Mouse (Mus musculus): ENCODE data around the gene Sh3d19. TPM values are rescaled to one million over a fixed set of nuclear protein-coding genes. Genes with fewer than 3 reads are reported as not detected.

Sh3d19 gene
- polyA plus RNA-seq, 1 experiment, result 12.5 TPM

DNA sequence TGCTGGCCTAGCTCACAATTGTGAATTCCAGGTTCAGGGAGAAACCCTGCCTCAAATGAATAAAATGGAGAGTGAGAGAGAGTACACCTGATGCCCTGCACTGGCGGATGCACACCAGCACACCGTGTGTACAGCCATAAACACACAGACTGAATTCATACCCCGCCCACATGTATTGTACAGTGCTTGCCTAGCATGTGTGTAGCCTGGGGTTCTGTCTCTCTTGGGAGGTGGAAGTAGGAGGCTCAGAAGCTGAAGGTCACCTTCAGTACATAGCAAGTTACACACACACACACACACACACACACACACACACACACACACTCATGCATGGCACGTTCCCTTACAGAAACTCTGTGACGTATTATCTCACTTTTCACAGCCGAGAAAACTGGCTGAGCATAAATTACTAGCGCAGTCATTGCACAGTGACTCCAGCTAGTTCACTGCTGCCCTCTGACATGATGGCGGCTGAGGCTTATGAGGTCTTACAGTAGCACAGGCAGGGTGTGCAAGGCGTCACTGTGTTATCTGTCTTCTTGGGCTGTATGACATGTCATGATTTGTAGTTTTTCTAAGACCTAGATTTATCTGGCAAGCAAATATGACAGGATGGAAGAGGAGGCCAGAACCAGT is 62.7 kb downstream of the Sh3d19 start:
- Histone ChIP-seq H3K4me3 (ENCODE audit: insufficient read depth, low read depth, low read length) (no peak overlapping the region), H3K27ac (replicated peaks; ENCODE audit: low read depth, low read length) (no peak overlapping the region), H3K4me1 (ENCODE audit: control insufficient read depth, insufficient read depth, insufficient read length, low read length) (peaks cover 4% of the 10 kb centered on the region; the same call in 1 of the 2 replicates)

DNA sequence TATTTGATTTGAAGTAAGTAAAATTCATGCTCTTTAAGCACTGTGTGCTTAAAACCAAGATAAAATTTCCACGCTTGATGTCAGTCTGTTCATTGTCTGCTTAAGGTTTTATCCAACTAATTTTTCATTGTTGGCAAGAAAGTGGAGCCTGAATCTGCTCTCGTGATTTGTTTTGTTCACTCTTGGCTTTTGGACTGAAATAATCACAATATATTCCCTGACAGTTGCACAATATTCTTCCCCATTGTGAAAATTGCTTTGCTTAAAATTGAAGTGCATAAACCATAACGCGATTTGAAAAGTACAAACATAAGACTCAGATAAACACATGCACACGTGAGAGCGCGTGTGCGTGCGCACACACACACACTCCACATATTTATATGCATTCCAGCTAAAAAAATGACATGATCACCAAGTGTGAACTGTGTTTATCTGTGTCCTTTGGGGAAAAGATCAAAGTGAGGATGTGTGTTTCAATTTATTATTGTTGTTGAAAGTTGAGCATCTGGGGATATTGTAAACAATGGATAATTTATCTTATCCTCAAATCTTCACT is 67.1 kb downstream of the Sh3d19 start:
- H3K4me1 ChIP-seq (ENCODE audit: control insufficient read depth, insufficient read depth, insufficient read length, low read length), result peaks cover 7% of the 10 kb centered on the region
- no peak overlapping the region for H3K4me3 ChIP-seq (ENCODE audit: insufficient read depth, low read depth, low read length)
- no peak overlapping the region for H3K27ac ChIP-seq (replicated peaks; ENCODE audit: low read depth, low read length)

DNA sequence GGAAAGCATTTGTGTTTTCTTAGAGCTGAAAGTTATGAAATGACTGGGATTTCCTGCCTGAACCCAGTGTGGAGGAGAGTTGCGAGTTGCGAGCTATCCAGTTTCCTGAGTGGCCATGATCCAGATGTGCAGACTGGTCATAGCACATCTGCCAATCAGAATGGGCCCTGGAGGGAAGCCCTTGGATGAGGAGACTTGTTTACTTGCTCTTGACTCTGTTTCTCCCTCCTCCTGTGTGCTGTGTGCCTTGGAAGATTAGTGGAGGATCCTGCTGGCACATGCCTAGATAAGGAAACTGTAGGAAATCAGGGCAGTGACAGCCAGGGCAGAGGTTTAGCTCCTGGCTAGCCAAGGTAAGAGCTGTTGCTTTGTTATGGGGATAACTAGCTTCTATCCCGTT is 67.7 kb downstream of the Sh3d19 start:
- H3K27ac ChIP-seq (replicated peaks; ENCODE audit: low read depth, low read length), result peak overlapping the region; percentile 25
- H3K4me3 ChIP-seq (ENCODE audit: insufficient read depth, low read depth, low read length), result peak overlapping the region; percentile 33
- H3K4me1 ChIP-seq (ENCODE audit: control insufficient read depth, insufficient read depth, insufficient read length, low read length), result peaks cover 7% of the 10 kb centered on the region

DNA sequence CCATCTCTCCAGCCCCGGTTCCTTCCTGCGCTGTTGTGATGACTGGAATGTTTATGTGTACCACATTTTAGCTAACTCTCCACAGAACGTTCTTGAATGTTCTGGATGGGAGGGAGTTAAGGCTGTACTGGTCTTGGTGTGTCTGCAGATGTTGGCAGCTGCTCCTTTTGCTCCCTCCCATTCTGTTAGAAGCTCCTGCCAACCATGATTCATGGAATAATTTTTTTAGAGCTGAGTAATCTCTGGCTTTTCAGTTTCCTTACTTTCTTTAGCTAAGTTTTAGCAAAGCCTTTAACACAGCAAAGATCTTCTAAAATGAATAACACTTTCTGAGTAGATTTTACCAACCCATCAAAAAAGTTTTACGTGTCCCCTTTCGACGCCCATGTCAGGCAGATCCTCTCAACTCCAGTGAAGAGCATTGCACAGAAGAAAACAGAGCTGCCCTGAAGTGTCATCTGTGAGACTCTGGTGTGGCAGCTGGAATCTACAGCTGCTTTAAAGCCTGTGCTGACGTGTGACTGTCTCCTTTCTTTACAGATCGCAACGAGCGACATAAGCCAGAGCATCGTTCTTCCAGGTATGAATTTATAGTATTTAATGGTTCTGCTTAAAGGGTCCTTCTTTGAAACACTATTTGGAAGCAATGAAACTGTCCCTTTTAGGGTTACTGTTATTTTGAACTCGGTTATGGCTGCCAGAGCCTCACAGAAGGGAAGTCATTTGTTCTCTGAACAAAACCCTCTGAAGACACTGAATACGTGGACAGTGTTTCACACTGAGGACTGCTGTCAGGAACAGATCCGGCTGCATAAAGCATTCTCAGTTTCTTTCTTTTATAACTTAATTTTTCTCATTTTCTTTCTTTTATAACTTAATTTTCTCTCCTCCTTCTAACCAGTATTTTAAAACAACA is 69.6 kb downstream of the Sh3d19 start:
- H3K4me1 ChIP-seq (ENCODE audit: control insufficient read depth, insufficient read depth, insufficient read length, low read length), result peaks cover 7% of the 10 kb centered on the region
- H3K4me3 ChIP-seq (ENCODE audit: insufficient read depth, low read depth, low read length), result peak overlapping the region; percentile 22
- peak overlapping the region; percentile 30 for H3K27ac ChIP-seq (replicated peaks; ENCODE audit: low read depth, low read length)

DNA sequence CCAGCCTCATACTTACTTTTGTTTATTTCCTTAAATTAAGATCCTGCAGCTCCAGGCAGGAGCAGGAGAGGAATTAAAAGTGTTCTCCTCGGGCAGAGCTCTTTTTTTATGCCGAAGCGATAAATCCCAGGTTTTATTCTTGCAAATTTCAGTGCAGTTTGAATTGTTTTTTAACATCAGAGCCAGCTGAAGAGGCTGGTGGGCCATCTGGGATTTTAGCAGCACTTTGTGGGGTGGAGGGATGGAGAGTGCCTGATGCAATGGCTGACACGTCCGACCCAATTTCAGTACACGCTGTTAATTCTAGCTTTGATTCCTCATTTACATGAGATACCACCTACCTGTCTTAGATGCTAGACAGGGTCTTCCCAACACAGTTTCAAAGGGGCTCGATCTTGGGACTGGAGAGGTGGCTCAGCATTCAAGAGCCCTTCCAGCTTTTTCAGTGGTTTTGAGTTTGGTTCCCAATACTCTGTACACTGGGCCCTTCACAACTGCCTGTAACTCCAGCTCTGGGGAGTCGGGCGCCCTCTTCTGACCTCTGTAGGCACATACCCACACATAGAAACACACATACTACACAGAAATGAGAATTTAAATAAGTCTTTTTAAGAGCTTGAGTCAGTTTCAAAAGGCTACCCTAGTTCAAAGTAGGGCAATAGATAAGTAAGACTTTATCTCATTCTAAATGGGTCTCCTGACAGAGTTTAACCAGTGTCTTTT is 76.9 kb downstream of the Sh3d19 start:
- Histone ChIP-seq H3K27ac (replicated peaks; ENCODE audit: low read depth, low read length) (no peak overlapping the region), H3K4me1 (ENCODE audit: control insufficient read depth, insufficient read depth, insufficient read length, low read length) (no peaks in the 10 kb centered on the region), H3K4me3 (ENCODE audit: insufficient read depth, low read depth, low read length) (no peak overlapping the region)

DNA sequence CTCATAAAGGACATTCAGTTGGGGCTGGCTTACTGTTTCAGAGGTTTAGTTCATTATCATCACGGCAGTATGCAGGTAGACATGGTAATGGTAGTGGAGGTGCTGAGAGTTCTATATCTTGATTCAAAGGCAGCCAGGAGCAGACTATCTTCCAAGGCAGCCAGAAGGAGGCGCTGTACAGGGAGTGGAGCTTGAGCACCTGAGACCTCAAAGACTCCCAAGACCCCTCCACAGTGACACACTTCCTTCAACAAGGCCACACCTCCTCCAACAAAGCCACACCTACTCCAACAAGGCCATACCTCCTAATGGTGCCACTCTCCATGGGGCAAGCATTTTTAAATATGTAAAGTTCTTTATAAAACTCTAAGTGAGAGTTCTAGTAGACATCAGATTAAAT is 78.1 kb downstream of the Sh3d19 start:
- Histone ChIP-seq H3K27ac (replicated peaks; ENCODE audit: low read depth, low read length) (no peak overlapping the region), H3K4me3 (ENCODE audit: insufficient read depth, low read depth, low read length) (no peak overlapping the region), H3K4me1 (ENCODE audit: control insufficient read depth, insufficient read depth, insufficient read length, low read length) (no peaks in the 10 kb centered on the region)

DNA sequence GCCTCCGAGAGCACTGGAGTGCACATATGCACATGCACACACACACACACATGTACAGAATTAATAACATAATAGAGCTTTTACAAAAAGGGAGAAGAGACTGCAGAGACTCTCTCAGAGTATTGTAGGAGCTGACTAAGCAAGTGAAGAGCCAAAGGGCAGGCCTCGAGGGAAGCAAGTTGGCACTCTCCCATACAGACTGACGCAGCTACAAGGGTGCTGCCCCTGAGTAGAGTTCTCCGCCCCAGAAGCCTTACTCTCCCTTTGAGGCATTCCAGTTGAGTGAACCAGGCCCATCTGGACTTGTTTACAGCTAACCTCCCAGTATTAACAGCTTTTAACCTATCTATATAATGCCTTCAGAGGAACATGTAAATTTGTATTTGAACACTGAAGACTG is 85.8 kb downstream of the Sh3d19 start:
- H3K27ac ChIP-seq (replicated peaks; ENCODE audit: low read depth, low read length), result 0 out of 2 replicates have a peak overlapping the region, but pooled peaks have one; percentile 3
- no peak overlapping the region for H3K4me3 ChIP-seq (ENCODE audit: insufficient read depth, low read depth, low read length)
- no peaks in the 10 kb centered on the region for H3K4me1 ChIP-seq (ENCODE audit: control insufficient read depth, insufficient read depth, insufficient read length, low read length)

DNA sequence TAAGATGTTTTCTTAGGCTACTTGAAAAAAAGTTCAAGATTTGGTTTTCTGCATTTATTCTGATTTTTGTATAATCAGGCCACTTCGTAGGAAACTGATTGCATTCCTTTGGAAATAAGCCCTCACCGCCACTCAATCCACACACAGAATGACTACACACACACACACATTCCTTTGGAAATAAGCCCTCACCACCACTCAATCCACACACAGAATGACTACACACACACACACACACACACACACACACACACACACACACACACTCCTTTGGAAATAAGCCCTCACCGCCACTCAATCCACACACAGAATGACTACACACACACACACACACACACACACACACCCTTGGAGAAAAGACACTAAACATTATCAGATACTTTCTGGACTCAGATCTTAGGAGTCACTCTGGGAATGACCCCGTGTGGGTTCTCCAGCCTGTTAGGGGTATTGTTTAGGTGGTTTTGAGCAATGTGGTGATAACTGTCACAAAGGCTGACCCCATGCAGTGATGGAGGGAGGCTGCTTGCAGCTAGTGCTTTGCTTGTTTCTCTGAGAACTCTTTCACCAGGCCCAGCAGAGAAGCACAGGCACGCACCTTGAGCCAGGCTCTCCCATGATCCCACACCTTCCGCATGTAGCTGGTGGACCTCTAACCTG is 86.7 kb downstream of the Sh3d19 start:
- Histone ChIP-seq H3K4me1 (ENCODE audit: control insufficient read depth, insufficient read depth, insufficient read length, low read length) (no peaks in the 10 kb centered on the region), H3K4me3 (ENCODE audit: insufficient read depth, low read depth, low read length) (no peak overlapping the region), H3K27ac (replicated peaks; ENCODE audit: low read depth, low read length) (no peak overlapping the region)

DNA sequence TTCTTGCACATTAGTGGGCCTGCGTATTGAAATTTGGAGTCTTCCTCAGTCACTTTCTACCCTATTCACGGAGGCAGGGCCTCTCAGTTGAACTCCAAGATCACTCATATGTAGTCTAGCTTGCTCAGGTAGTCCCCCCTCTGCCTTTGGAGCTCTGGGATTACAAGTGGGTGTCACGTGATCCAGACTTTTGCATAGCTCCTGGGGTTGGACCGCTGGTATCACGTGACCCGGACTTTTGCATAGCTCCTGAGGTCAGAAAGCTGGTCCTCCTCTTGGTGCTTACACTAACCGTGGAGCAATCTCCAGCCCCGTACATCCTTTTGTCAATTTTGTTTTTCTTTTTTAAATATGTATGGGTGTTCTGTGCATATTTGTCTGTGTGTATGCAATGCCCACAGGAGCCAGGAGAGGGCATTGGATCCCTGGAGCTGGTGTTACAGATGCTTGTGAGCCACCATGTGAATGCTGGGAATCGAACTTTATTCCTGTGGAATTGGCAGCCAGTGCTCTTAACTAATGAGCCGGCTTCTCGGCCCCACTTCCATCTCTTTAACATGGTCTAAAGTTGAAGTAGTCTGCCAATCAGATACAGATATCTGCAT is 98.8 kb downstream of the Sh3d19 start:
- no peaks in the 10 kb centered on the region for H3K4me1 ChIP-seq (ENCODE audit: control insufficient read depth, insufficient read depth, insufficient read length, low read length)
- no peak overlapping the region for H3K4me3 ChIP-seq (ENCODE audit: insufficient read depth, low read depth, low read length)
- no peak overlapping the region for H3K27ac ChIP-seq (replicated peaks; ENCODE audit: low read depth, low read length)

DNA sequence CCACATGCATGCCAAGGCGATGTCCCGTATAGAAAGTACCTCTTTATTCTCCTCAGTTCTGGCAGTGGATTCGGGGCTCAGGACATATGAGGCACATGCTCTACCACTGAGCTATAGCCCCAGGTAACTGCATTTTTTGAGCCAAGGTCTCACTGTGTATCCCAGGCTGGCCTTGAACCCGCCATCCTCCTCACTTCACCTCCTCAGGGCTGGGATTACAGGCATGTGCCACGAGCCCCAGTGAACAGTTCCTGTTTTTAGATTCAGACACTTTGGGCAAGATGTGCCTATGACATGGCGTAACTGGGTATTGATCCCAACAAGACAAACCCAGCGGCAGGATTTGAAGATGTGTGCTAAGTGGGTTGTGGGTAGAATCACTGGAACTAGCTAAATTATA is 99.9 kb downstream of the Sh3d19 start:
- Histone ChIP-seq H3K27ac (replicated peaks; ENCODE audit: low read depth, low read length) (no peak overlapping the region), H3K4me3 (ENCODE audit: insufficient read depth, low read depth, low read length) (no peak overlapping the region), H3K4me1 (ENCODE audit: control insufficient read depth, insufficient read depth, insufficient read length, low read length) (no peaks in the 10 kb centered on the region)

DNA sequence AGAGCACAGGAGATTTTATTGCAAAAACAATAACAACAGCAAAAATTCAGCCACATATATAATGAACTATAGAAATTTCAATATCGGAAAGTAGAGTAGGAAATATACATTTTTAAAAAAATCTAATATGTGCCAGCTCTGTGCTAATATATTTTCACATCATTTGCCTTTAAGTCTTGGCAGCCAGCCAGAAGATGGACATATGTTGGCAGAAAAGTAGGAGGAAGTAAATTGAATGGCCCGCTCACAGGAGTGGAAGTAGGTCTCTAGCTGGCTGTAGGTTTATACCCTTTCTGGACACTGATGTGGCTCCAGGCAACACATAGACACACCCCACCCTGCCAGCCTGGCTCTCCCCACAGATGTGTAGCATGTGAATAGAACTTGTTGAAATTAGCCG is 101.2 kb downstream of the Sh3d19 start:
- no peak overlapping the region for H3K27ac ChIP-seq (replicated peaks; ENCODE audit: low read depth, low read length)
- H3K4me3 ChIP-seq (ENCODE audit: insufficient read depth, low read depth, low read length), result no peak overlapping the region
- H3K4me1 ChIP-seq (ENCODE audit: control insufficient read depth, insufficient read depth, insufficient read length, low read length), result no peaks in the 10 kb centered on the region

DNA sequence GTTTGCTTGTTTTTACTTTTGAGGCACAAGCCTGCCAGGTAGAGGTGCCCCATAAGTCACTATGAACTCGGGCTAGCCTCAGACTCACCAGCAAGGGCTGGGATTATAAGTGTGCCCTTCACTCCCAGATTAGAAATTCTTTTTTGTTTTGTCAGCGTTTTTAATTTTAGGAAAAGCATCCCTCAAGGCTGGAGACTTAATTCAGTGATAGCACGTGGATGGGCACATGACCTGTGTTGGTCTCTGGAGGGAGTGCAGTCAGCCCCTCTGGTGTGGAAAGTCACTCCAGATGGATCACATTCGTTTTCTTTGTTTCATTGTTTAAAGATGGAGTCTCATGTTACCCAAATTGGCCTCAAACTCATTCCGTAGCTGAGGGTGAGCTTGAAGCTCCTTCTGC is 102.0 kb downstream of the Sh3d19 start:
- Histone ChIP-seq H3K27ac (replicated peaks; ENCODE audit: low read depth, low read length) (no peak overlapping the region), H3K4me1 (ENCODE audit: control insufficient read depth, insufficient read depth, insufficient read length, low read length) (no peaks in the 10 kb centered on the region), H3K4me3 (ENCODE audit: insufficient read depth, low read depth, low read length) (no peak overlapping the region)

DNA sequence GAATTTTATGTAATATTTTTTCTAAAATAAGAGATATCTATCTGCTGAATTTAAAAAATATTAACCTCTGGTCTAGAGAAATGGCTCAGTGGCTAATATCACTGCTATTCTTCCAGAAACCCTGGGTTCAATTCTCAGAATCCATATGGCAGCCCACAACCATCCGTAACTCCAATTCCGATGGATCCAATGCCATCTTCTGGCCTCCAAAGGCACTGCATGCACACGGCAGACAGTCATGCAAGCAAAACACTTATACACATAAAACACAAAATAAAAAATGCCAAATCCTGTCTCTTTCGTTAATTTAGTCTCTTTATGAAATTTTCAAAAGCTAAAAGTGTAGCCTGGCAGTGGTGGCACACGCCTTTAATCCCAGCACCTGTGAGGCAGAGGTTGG is 104.7 kb downstream of the Sh3d19 start:
- no peak overlapping the region for H3K4me3 ChIP-seq (ENCODE audit: insufficient read depth, low read depth, low read length)
- H3K27ac ChIP-seq (replicated peaks; ENCODE audit: low read depth, low read length), result no peak overlapping the region

DNA sequence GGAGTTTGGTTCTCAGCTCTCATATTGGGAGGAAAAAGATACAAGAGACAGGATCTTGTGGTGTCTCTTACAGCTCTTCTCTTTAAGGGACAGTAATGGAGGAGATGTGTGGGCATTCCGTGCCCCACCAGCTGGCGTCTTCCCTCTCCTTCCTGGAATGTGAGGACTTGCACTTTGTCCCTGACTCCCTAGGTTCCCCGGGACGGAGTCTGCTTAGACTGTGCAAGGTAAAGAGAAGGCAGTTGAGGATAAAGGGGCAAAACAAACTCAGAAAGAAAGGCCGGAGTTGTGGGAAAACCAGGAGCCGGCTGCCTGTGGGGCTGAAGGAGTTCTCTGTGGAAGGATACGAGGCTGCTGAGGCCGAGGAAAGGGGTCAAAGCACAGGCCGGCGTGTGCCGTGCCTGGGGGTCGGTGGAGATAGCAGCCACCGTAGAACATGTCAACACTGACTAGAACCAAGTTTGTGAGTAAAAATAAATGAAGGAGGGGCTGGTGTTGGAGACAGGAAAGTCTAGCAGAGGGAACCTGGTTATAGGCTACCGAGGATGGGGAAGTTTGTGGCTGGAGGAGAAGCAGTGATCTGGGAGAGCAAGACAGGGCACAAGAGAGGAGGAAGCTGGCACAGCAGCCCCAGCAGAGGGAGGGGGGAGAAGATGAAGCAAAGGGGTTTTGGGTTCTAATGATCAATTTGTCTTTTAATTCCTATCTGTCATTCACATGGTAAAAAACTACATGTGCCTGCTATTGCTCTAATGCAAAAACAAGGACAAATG is 105.8 kb downstream of the Sh3d19 start:
- Histone ChIP-seq H3K4me3 (ENCODE audit: insufficient read depth, low read depth, low read length) (no peak overlapping the region), H3K4me1 (ENCODE audit: control insufficient read depth, insufficient read depth, insufficient read length, low read length) (no peaks in the 10 kb centered on the region), H3K27ac (replicated peaks; ENCODE audit: low read depth, low read length) (no peak overlapping the region)

More for the DNA sequence above, 104.7 kb downstream of the Sh3d19 start:
- H3K4me1 ChIP-seq (ENCODE audit: control insufficient read depth, insufficient read depth, insufficient read length, low read length), result no peaks in the 10 kb centered on the region
